Mouse (Mus musculus) hindbrain, embryonic 15.5 days (tissue): ENCODE results near the gene Rpl27. TPM values are rescaled to one million over a fixed set of nuclear protein-coding genes. Genes with fewer than 3 reads are reported as not detected.
"Not testable (repeated sequence)": the region's sequence is repeated elsewhere in the genome, so short reads cannot be mapped to it uniquely, and the experiment has no call there.

Experiments used
- ATAC-seq: fragments of 200-750 bp; cut with Nextera tagmentation; 2 replicates; pipeline ENCODE4 v1.8.0; 2017; ENCODE audit warnings: low read depth, moderate number of reproducible peaks, moderate TSS enrichment; ENCODE audit not compliant: low FRiP score
- H3K27ac ChIP-seq: fragments of 300-500 bp; sonication (generic); replicated peaks from 2 replicates; pipeline ENCODE4 v1.5.1; 2015; ENCODE audit warnings: mild to moderate bottlenecking, inconsistent platforms
- H3K27me3 ChIP-seq: fragments of 300-500 bp; sonication (generic); 2 replicates; pipeline ENCODE4 v1.6.1; 2015; ENCODE audit warnings: control low read depth, inconsistent platforms
- H3K36me3 ChIP-seq: fragments of 300-500 bp; sonication (generic); 2 replicates; pipeline ENCODE4 v1.6.1; 2015; ENCODE audit warnings: control low read depth, inconsistent platforms
- H3K4me1 ChIP-seq: fragments of 300-500 bp; sonication (generic); replicated peaks from 2 replicates; pipeline ENCODE4 v1.6.1; 2015; ENCODE audit warnings: control low read depth, inconsistent platforms
- H3K4me2 ChIP-seq: fragments of 300-500 bp; sonication (generic); 2 replicates; pipeline ENCODE4 v1.6.1; 2015; ENCODE audit warnings: moderate library complexity, mild to moderate bottlenecking, inconsistent platforms
- H3K4me3 ChIP-seq: fragments of 300-500 bp; sonication (generic); 2 replicates; pipeline ENCODE4 v1.5.1; 2015; ENCODE audit warnings: mild to moderate bottlenecking, inconsistent platforms
- H3K9ac ChIP-seq: fragments of 300-500 bp; sonication (generic); 2 replicates; pipeline ENCODE4 v1.6.1; 2015; ENCODE audit warnings: inconsistent platforms
- H3K9me3 ChIP-seq: fragments of 300-500 bp; sonication (generic); 2 replicates; pipeline ENCODE4 v1.6.1; 2016; ENCODE audit warnings: control low read depth, inconsistent platforms
- WGBS: fragments of 180-500 bp; shearing (Covaris S2); methylation state at CpG from one replicate; pipeline ENCODE4 v1.1.7; 2015; 5-methylcytosine and 5-hydroxymethylcytosine counted together
- polyA plus RNA-seq: library from polyadenylated mRNA; unstranded; fragments of >200 nt; fragmentation: Nextera tagmentation; extraction: Ambion mirVana; gene quantifications from 2 replicates; pipeline ENCODE4 v1.2.1, GENCODE M21; 2015

Gene Rpl27
- polyA plus RNA-seq, 1 experiment from 2014 or later, result 230 TPM

GRCm38 (mm10) chr11:101471926-101472325 is 29.8 kb downstream of the Rpl27 start:
- Histone ChIP-seq H3K27ac (no peak overlapping the region), H3K4me3 (no peak overlapping the region), H3K4me1 (peaks cover 34% of the 10 kb centered on the region), H3K36me3 (no peaks in the 10 kb centered on the region; the same call in 1 of the 2 replicates), H3K4me2 (no peak overlapping the region), H3K9ac (no peak overlapping the region), H3K27me3 (no peaks in the 10 kb centered on the region), H3K9me3 (no peaks in the 10 kb centered on the region)
- no peak for ATAC-seq
- 45% methylated on average over 3 of the region's 3 CpGs for WGBS

- no peak for ATAC-seq
- no peak overlapping the region for H3K4me2 ChIP-seq
- no peak overlapping the region for H3K9ac ChIP-seq
- no peaks in the 10 kb centered on the region for H3K27me3 ChIP-seq
- 46% methylated on average over 7 of the region's 7 CpGs for WGBS
- H3K9me3 ChIP-seq, result no peaks in the 10 kb centered on the region
- H3K27ac ChIP-seq, result no peak overlapping the region
- peaks cover 34% of the 10 kb centered on the region for H3K4me1 ChIP-seq
- H3K36me3 ChIP-seq, result no peaks in the 10 kb centered on the region; the same call in 1 of the 2 replicates
- H3K4me3 ChIP-seq, result no peak overlapping the region
Observed at GRCm38 (mm10) chr11:101472336-101472735, 30.2 kb downstream of the Rpl27 start.

- not testable (repeated sequence) for H3K9me3 ChIP-seq, H3K36me3 ChIP-seq, H3K4me3 ChIP-seq, H3K9ac ChIP-seq, H3K27ac ChIP-seq, H3K27me3 ChIP-seq, H3K4me2 ChIP-seq, ATAC-seq
- 88% methylated on average over 1 of the region's 1 CpGs for WGBS
- H3K4me1 ChIP-seq, result peaks cover 34% of the 10 kb centered on the region
Observed at GRCm38 (mm10) chr11:101473686-101474085, 31.6 kb downstream of the Rpl27 start.

GRCm38 (mm10) chr11:101474298-101474697 is 32.2 kb downstream of the Rpl27 start:
- Histone ChIP-seq H3K27me3 (no peaks in the 10 kb centered on the region), H3K27ac (no peak overlapping the region), H3K4me3 (no peak overlapping the region), H3K9ac (no peak overlapping the region), H3K4me2 (no peak overlapping the region), H3K4me1 (peaks cover 32% of the 10 kb centered on the region), H3K36me3 (no peaks in the 10 kb centered on the region; the same call in 1 of the 2 replicates), H3K9me3 (no peaks in the 10 kb centered on the region)
- WGBS, result 49% methylated on average over 5 of the region's 5 CpGs
- no peak for ATAC-seq

GRCm38 (mm10) chr11:101476361-101476760 is 34.3 kb downstream of the Rpl27 start:
- H3K4me3 ChIP-seq, H3K4me2 ChIP-seq, H3K27ac ChIP-seq, H3K9ac ChIP-seq, H3K36me3 ChIP-seq, ATAC-seq, H3K9me3 ChIP-seq, H3K27me3 ChIP-seq: not testable (repeated sequence)
- WGBS, result 84% methylated on average over 4 of the region's 4 CpGs
- peaks cover 26% of the 10 kb centered on the region for H3K4me1 ChIP-seq

GRCm38 (mm10) chr11:101477194-101477551 is 35.1 kb downstream of the Rpl27 start:
- WGBS, result 5% methylated on average over 4 of the region's 4 CpGs
- no peak overlapping the region for H3K4me3 ChIP-seq
- peaks cover 25% of the 10 kb centered on the region for H3K4me1 ChIP-seq
- H3K9me3 ChIP-seq, result no peaks in the 10 kb centered on the region
- peak; percentile 65 for ATAC-seq
- no peak overlapping the region for H3K9ac ChIP-seq
- H3K4me2 ChIP-seq, result peak overlapping the region; percentile 11; the same call in 1 of the 2 replicates
- H3K27ac ChIP-seq, result peak overlapping the region; percentile 74
- H3K27me3 ChIP-seq, result no peaks in the 10 kb centered on the region
- H3K36me3 ChIP-seq, result no peaks in the 10 kb centered on the region; the same call in 1 of the 2 replicates

GRCm38 (mm10) chr11:101477552-101478211 is 35.6 kb downstream of the Rpl27 start:
- 12% methylated on average over 10 of the region's 10 CpGs for WGBS
- H3K9me3 ChIP-seq, result no peaks in the 10 kb centered on the region
- H3K4me1 ChIP-seq, result peaks cover 22% of the 10 kb centered on the region
- H3K27ac ChIP-seq, result peak overlapping the region; percentile 74
- H3K4me2 ChIP-seq, result peak overlapping the region; percentile 11
- peak; percentile 78 for ATAC-seq
- no peaks in the 10 kb centered on the region for H3K27me3 ChIP-seq
- H3K36me3 ChIP-seq, result no peaks in the 10 kb centered on the region
- H3K4me3 ChIP-seq, result no peak overlapping the region
- H3K9ac ChIP-seq, result no peak overlapping the region

- Histone ChIP-seq H3K36me3 (no peaks in the 10 kb centered on the region), H3K9me3 (no peaks in the 10 kb centered on the region), H3K27ac (peak overlapping the region; percentile 74), H3K4me2 (peak overlapping the region; percentile 47), H3K27me3 (no peaks in the 10 kb centered on the region), H3K4me1 (peaks cover 23% of the 10 kb centered on the region), H3K9ac (no peak overlapping the region), H3K4me3 (peak overlapping the region; percentile 11; the same call in 1 of the 2 replicates)
- WGBS, result 5% methylated on average over 18 of the region's 18 CpGs
- peak; percentile 50 for ATAC-seq
Observed at GRCm38 (mm10) chr11:101479171-101479635, 37.1 kb downstream of the Rpl27 start.

- Histone ChIP-seq H3K36me3 (no peaks in the 10 kb centered on the region), H3K4me1 (peaks cover 21% of the 10 kb centered on the region), H3K9me3 (no peaks in the 10 kb centered on the region), H3K27me3 (no peaks in the 10 kb centered on the region), H3K4me2 (no peak overlapping the region), H3K4me3 (no peak overlapping the region), H3K27ac (no peak overlapping the region), H3K9ac (no peak overlapping the region)
- WGBS, result 55% methylated on average over 6 of the region's 6 CpGs
- no peak for ATAC-seq
Observed at GRCm38 (mm10) chr11:101480912-101481311, 38.8 kb downstream of the Rpl27 start.

GRCm38 (mm10) chr11:101483804-101484203 is 41.7 kb downstream of the Rpl27 start:
- Histone ChIP-seq H3K27ac (0 out of 2 replicates have a peak overlapping the region, but pooled peaks have one; percentile 4), H3K9ac (no peak overlapping the region), H3K4me2 (no peak overlapping the region), H3K4me3 (no peak overlapping the region), H3K36me3 (no peaks in the 10 kb centered on the region), H3K9me3 (no peaks in the 10 kb centered on the region), H3K27me3 (no peaks in the 10 kb centered on the region), H3K4me1 (peaks cover 11% of the 10 kb centered on the region)
- no peak for ATAC-seq
- WGBS, result 11% methylated on average over 3 of the region's 3 CpGs

- H3K36me3 ChIP-seq, result no peaks in the 10 kb centered on the region
- H3K27me3 ChIP-seq, result no peaks in the 10 kb centered on the region
- no peaks in the 10 kb centered on the region for H3K9me3 ChIP-seq
- no peak for ATAC-seq
- H3K4me1 ChIP-seq, result peaks cover 7% of the 10 kb centered on the region
- H3K4me3 ChIP-seq, result no peak overlapping the region
- H3K9ac ChIP-seq, result no peak overlapping the region
- 66% methylated on average over 6 of the region's 6 CpGs for WGBS
- 0 out of 2 replicates have a peak overlapping the region, but pooled peaks have one; percentile 4 for H3K27ac ChIP-seq
- H3K4me2 ChIP-seq, result no peak overlapping the region
Observed at GRCm38 (mm10) chr11:101484245-101484644, 42.1 kb downstream of the Rpl27 start.

- H3K4me1 ChIP-seq, result peaks cover 3% of the 10 kb centered on the region; the same call in 1 of the 2 replicates
Observed at GRCm38 (mm10) chr11:101484814-101485213, 42.7 kb downstream of the Rpl27 start.

More at GRCm38 (mm10) chr11:101484814-101485213, 42.7 kb downstream of the Rpl27 start:
- no peak overlapping the region for H3K27ac ChIP-seq
- no peaks in the 10 kb centered on the region for H3K36me3 ChIP-seq
- H3K4me3 ChIP-seq, result no peak overlapping the region
- H3K4me2 ChIP-seq, result no peak overlapping the region
- no peak overlapping the region for H3K9ac ChIP-seq
- WGBS, result 88% methylated on average over 7 of the region's 7 CpGs
- no peaks in the 10 kb centered on the region for H3K27me3 ChIP-seq
- H3K9me3 ChIP-seq, result no peaks in the 10 kb centered on the region
- ATAC-seq, result no peak
